Mouse (Mus musculus): ENCODE data around the gene Gm20388. TPM values are rescaled to one million over a fixed set of nuclear protein-coding genes. Genes with fewer than 3 reads are reported as not detected.
"Not testable (repeated sequence)": the region's sequence is repeated elsewhere in the genome, so short reads cannot be mapped to it uniquely, and the experiment has no call there.

Gene Gm20388
- total RNA-seq, 1 experiment from 2014 or later: 3.6 TPM

- DNase-seq: peak; percentile 75
These were observed 3718.5 kb downstream of the Gm20388 start for GRCm38 (mm10) chr8:123628968-123629755.

GRCm38 (mm10) chr8:123630058-123630457 is 3719.4 kb downstream of the Gm20388 start:
- DNase-seq: no peak

GRCm38 (mm10) chr8:123630841-123631251 is 3720.2 kb downstream of the Gm20388 start:
- DNase-seq: no peak

- not testable (repeated sequence) for DNase-seq
These were observed 3721.1 kb downstream of the Gm20388 start for GRCm38 (mm10) chr8:123631746-123632145.

- DNase-seq: no peak
These were observed 3721.6 kb downstream of the Gm20388 start for GRCm38 (mm10) chr8:123632257-123632656.

GRCm38 (mm10) chr8:123633801-123634200 is 3723.2 kb downstream of the Gm20388 start:
- DNase-seq: no peak

GRCm38 (mm10) chr8:123634395-123635131 is 3723.9 kb downstream of the Gm20388 start:
- no peak for DNase-seq

GRCm38 (mm10) chr8:123635671-123636070 is 3725.0 kb downstream of the Gm20388 start:
- no peak for DNase-seq

GRCm38 (mm10) chr8:123643330-123644051 is 3732.8 kb downstream of the Gm20388 start:
- peak; percentile 37 for DNase-seq

- no peak for DNase-seq
These were observed 3734.6 kb downstream of the Gm20388 start for GRCm38 (mm10) chr8:123645229-123645628.

GRCm38 (mm10) chr8:123648245-123649170 is 3737.9 kb downstream of the Gm20388 start:
- DNase-seq: no peak

GRCm38 (mm10) chr8:123649483-123649882 is 3738.8 kb downstream of the Gm20388 start:
- no peak for DNase-seq

- DNase-seq: peak; percentile 15
These were observed 3740.9 kb downstream of the Gm20388 start for GRCm38 (mm10) chr8:123651390-123652098.

- DNase-seq: no peak
These were observed 3742.0 kb downstream of the Gm20388 start for GRCm38 (mm10) chr8:123652641-123653040.

- DNase-seq: peak; percentile 97
These were observed 3742.8 kb downstream of the Gm20388 start, which contains the start of gene Rhou for GRCm38 (mm10) chr8:123653308-123653993. Rhou (plus strand) TSS chr8:123653929.

- DNase-seq: peak; percentile 70
These were observed 3743.4 kb downstream of the Gm20388 start for GRCm38 (mm10) chr8:123653994-123654569.

GRCm38 (mm10) chr8:123654763-123655162 is 3744.1 kb downstream of the Gm20388 start:
- DNase-seq: no peak

GRCm38 (mm10) chr8:123655351-123655779 is 3744.7 kb downstream of the Gm20388 start:
- peak; percentile 13 for DNase-seq

- DNase-seq: no peak
These were observed 3747.2 kb downstream of the Gm20388 start for GRCm38 (mm10) chr8:123657826-123658225.
